Mouse (Mus musculus) adrenal gland, postnatal 0 days (tissue): ENCODE measurements around the gene Gm13023. TPM values are rescaled to one million over a fixed set of nuclear protein-coding genes. Genes with fewer than 3 reads are reported as not detected.

ENCODE experiments used
- polyA plus RNA-seq: library from polyadenylated mRNA; unstranded; fragments of >200 nt; fragmentation: Nextera tagmentation; extraction: Ambion mirVana; gene quantifications from 2 replicates; pipeline ENCODE4 v1.2.1, GENCODE M21; 2015

Gene Gm13023
- not detected in 2 replicates for polyA plus RNA-seq

DNA sequence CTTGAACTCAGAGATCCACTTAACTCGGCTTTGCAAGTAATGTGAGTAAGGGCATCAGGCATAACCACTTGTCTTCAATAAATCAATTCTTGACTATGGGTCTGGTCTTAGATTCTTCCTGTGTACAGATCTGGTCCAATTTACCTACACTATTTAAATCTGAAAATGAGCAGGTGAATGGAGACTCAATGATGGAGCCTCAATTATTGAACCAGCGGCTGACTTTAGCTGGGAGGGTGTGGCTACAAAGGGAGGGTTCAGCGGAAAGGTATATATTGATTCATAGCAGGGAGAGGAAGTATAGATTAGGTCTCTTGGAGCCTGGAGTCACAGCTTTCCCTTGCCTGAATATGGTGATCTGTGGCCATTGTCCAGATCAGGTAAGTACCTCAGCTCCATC, at the start of gene Gm13023:
TSS of gene Gm13023 (plus strand) at position 301 of the 400 bp plus-strand sequence.

DNA sequence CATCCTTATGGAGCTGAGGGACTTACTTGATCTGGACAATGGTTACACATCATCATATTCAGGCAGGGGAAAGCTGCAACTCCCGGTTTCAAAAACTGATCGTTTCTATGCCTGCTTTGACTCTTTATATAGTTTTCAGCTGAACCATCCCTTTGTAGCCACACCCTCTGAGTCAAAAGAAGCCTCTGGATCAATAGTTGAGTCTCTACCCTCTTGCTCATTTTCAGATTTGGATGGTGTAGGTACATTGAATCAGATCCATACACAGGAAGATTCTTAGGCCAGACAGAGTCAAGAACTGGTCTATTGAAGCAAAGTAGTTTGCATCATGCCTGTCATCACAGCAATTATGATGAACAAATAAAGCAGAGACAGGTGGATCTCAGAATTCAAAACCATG, 26.8 kb downstream of the Gm13023 start, which contains the start of gene Gm13084:
TSS of gene Gm13084 (minus strand) at position 101 of the 400 bp plus-strand sequence.

Other genes with a start within 250 kb of the Gm13023 start
- gene BC080695, start 237.7 kb upstream of the Gm13023 start, polyA plus RNA-seq: not detected in 2 replicates
- gene Gm13057, start 237.6 kb upstream of the Gm13023 start, polyA plus RNA-seq: not detected in 2 replicates
- gene Gm13083, start 174.3 kb upstream of the Gm13023 start, polyA plus RNA-seq: not detected in 2 replicates
- not detected in 2 replicates for gene Gm13088, start 132.1 kb upstream of the Gm13023 start, polyA plus RNA-seq
- gene Gm13089, start 86.6 kb upstream of the Gm13023 start, polyA plus RNA-seq: not detected in 2 replicates
- not detected in 2 replicates for gene Gm13078, start 69.9 kb upstream of the Gm13023 start, polyA plus RNA-seq
- gene Gm13084, start 26.7 kb downstream of the Gm13023 start, polyA plus RNA-seq: not detected in 2 replicates
- not detected in 2 replicates for gene Gm13103, start 57.1 kb downstream of the Gm13023 start, polyA plus RNA-seq
- not detected in 2 replicates for gene Pramef6, start 111.0 kb downstream of the Gm13023 start, polyA plus RNA-seq
- not detected in 2 replicates for gene Pramef25, start 161.7 kb downstream of the Gm13023 start, polyA plus RNA-seq
- not detected in 2 replicates for gene Gm13101, start 177.6 kb downstream of the Gm13023 start, polyA plus RNA-seq
- not detected in 2 replicates for gene Pramef17, start 205.0 kb downstream of the Gm13023 start, polyA plus RNA-seq